In genomic region chr4:111670566-111671421, GRCm38 (mm10) we compare ENCODE assay signal across 10 mouse cellular contexts. TPM values are rescaled to one million over a fixed set of nuclear protein-coding genes. Genes with fewer than 3 reads are reported as not detected.
DNase-seq lines count a peak whose midpoint lies in the region; ATAC-seq lines count a peak whose summit lies in the region.
"Had no signal": no experiment of that assay in that cellular context is flagged by ENCODE, and none has a peak within 500 bp of the region (broad histone marks: within the 10 kb centered on the region; RNA-seq: fewer than 3 reads in every experiment).

No protein-coding gene starts in this region.

- no peak overlapping the region; the same call in 1 of the 2 replicates for H3K4me2 ChIP-seq in kidney, embryonic 14.5 days (replicated peaks; ENCODE audit: low read depth, low read length)
- 0 out of 2 replicates have a peak overlapping the region, but pooled peaks have one; percentile 4 for H3K4me2 ChIP-seq in hindbrain, embryonic 12.5 days (replicated peaks)
- H3K4me2 ChIP-seq in neural tube, embryonic 12.5 days (replicated peaks): peak overlapping the region; percentile 2; the same call in 1 of the 2 replicates
- H3K4me2 ChIP-seq: liver, embryonic 13.5 days had no signal

- no peak overlapping the region for H3K9ac ChIP-seq in kidney, embryonic 14.5 days (ENCODE audit: low read depth, low read length)
- H3K9ac ChIP-seq in hindbrain, embryonic 12.5 days: 0 out of 2 replicates have a peak overlapping the region, but pooled peaks have one; percentile 18
- no peak overlapping the region for H3K9ac ChIP-seq in neural tube, embryonic 12.5 days
- H3K9ac ChIP-seq: liver, embryonic 13.5 days had no signal

- no peaks in the 10 kb centered on the region for H3K9me3 ChIP-seq in kidney, embryonic 14.5 days (ENCODE audit: control insufficient read depth, low read length)
- no peaks in the 10 kb centered on the region for H3K9me3 ChIP-seq in hindbrain, embryonic 12.5 days (replicated peaks)
- no peaks in the 10 kb centered on the region for H3K9me3 ChIP-seq in neural tube, embryonic 12.5 days
- H3K9me3 ChIP-seq: liver, embryonic 13.5 days had no signal

- peak overlapping the region; percentile 55 for H3K27ac ChIP-seq in kidney, embryonic 14.5 days (ENCODE audit: low read depth, low read length)
- H3K27ac ChIP-seq in hindbrain, embryonic 12.5 days: peak overlapping the region; percentile 79
- no peak overlapping the region for H3K27ac ChIP-seq in neural tube, embryonic 12.5 days
- H3K27ac ChIP-seq: liver, embryonic 13.5 days had no signal

- H3K27me3 ChIP-seq in kidney, embryonic 14.5 days (ENCODE audit: control insufficient read depth, insufficient read depth, low read length): no peaks in the 10 kb centered on the region
- H3K27me3 ChIP-seq in hindbrain, embryonic 12.5 days: no peaks in the 10 kb centered on the region
- H3K27me3 ChIP-seq in neural tube, embryonic 12.5 days (replicated peaks): no peaks in the 10 kb centered on the region
- H3K27me3 ChIP-seq: liver, embryonic 13.5 days had no signal

- H3K4me1 ChIP-seq in kidney, embryonic 14.5 days (ENCODE audit: control insufficient read depth, insufficient read depth, low read length): peaks cover 3% of the 10 kb centered on the region; the same call in 1 of the 2 replicates
- H3K4me1 ChIP-seq in hindbrain, embryonic 12.5 days: peaks cover 12% of the 10 kb centered on the region
- peaks cover 4% of the 10 kb centered on the region; the same call in 1 of the 2 replicates for H3K4me1 ChIP-seq in neural tube, embryonic 12.5 days

- no peak for DNase-seq in kidney, adult 11 months
- peak; percentile 7 for DNase-seq in embryo, embryonic 9.5 days (ENCODE audit: extremely low spot score)
- DNase-seq in layer of hippocampus, postnatal 25 days (ENCODE audit: extremely low spot score in 1 of 2, low spot score in 1 of 2): no peak
- DNase-seq in urinary bladder, postnatal 36 days (ENCODE audit: low spot score in 2 of 2): no peak
- DNase-seq in cerebellum, postnatal 14 days: no peak
- DNase-seq: gastrocnemius, postnatal 25 days; liver, embryonic 13.5 days had no signal

- peak; percentile 74; the same call in 1 of the 2 replicates for ATAC-seq in kidney, embryonic 14.5 days (ENCODE audit: low FRiP score, low TSS enrichment)
- peak; percentile 51 for ATAC-seq in hindbrain, embryonic 12.5 days (ENCODE audit: low FRiP score)
- ATAC-seq in neural tube, embryonic 12.5 days (ENCODE audit: low FRiP score, low read depth): peak; percentile 57

- 23% methylated on average over 12 of the region's 12 CpGs for WGBS in kidney, embryonic 14.5 days
- WGBS in hindbrain, embryonic 12.5 days: 23% methylated on average over 12 of the region's 12 CpGs
- WGBS in neural tube, embryonic 12.5 days: 22% methylated on average over 12 of the region's 12 CpGs

- H3K4me3 ChIP-seq in kidney, embryonic 14.5 days (ENCODE audit: low read length): no peak overlapping the region
- H3K4me3 ChIP-seq in hindbrain, embryonic 12.5 days: no peak overlapping the region
- H3K4me3 ChIP-seq in neural tube, embryonic 12.5 days: no peak overlapping the region
- H3K4me3 ChIP-seq: liver, embryonic 13.5 days had no signal

- no peaks in the 10 kb centered on the region for H3K36me3 ChIP-seq in kidney, embryonic 14.5 days (ENCODE audit: control insufficient read depth, insufficient read depth, low read length)
- no peaks in the 10 kb centered on the region for H3K36me3 ChIP-seq in hindbrain, embryonic 12.5 days
- no peaks in the 10 kb centered on the region for H3K36me3 ChIP-seq in neural tube, embryonic 12.5 days
- H3K36me3 ChIP-seq: liver, embryonic 13.5 days had no signal

RNA-seq across cellular contexts. Expression of gene Spata6, which starts 49.0 kb away (rescaled TPM):
- polyA plus RNA-seq in kidney, embryonic 14.5 days (2014; fragmentation: Nextera tagmentation; extraction: Ambion mirVana): 29.0 and 29.4 TPM in 2 replicates
- 27.2 and 27.8 TPM in 2 replicates for polyA plus RNA-seq in hindbrain, embryonic 12.5 days (2016; fragmentation: Nextera tagmentation; extraction: Ambion mirVana)
- polyA plus RNA-seq in neural tube, embryonic 12.5 days (2016; fragmentation: Nextera tagmentation; extraction: Ambion mirVana): 17.8 and 22.4 TPM in 2 replicates
- total RNA-seq in layer of hippocampus, postnatal 25 days (2021): 1 to 10 TPM; 3.6 to 4.6 TPM
